Mouse (Mus musculus): ENCODE measurements around the gene Fcrl1.

DNA sequence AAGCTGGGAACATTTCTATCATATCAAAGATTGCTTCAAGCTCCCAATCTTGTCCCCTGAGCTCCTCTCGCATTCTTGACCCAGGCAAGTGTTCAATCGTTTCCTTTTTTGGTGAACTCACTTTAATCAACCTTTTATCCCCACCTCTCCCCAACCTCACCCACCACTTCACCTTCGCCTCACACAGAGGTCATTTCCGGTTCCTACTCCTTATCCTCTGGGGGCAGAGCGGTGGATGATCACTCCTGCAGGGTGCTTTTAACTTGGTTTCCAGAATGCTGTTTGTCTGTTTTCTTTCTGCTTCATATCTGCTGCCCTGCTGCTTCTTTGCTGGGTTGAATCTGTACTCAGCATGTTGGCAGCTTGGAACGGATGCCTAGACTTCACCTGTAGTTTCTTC is 1.5 kb downstream of the Fcrl1 start:
- no peak for TF ChIP-seq CTCF (IDR thresholded peaks at IDR 0.05; ENCODE audit: extremely low read depth, insufficient read length, insufficient replicate concordance, low read depth, low read length)
- TF ChIP-seq POLR2A (IDR thresholded peaks at IDR 0.05; ENCODE audit: low read depth, low read length), result no peak

Measured in small intestine, adult 2 months (tissue).